Mouse (Mus musculus) intestine, embryonic 15.5 days (tissue): ENCODE results near the gene Tenm4. TPM values are rescaled to one million over a fixed set of nuclear protein-coding genes. Genes with fewer than 3 reads are reported as not detected.
A peak's percentile ranks its signal among the peaks of the same experiment; 100 is the strongest.

ENCODE experiments used
- ATAC-seq: fragments of 200-750 bp; cut with Nextera tagmentation; 2 replicates; pipeline ENCODE4 v1.8.0; 2017; ENCODE audit warnings: moderate TSS enrichment, moderate library complexity
- H3K27ac ChIP-seq: fragments of 300-500 bp; sonication (generic); 2 replicates; pipeline ENCODE4 v1.5.1; 2015; ENCODE audit warnings: mild to moderate bottlenecking, inconsistent platforms
- H3K27me3 ChIP-seq: fragments of 300-500 bp; sonication (generic); replicated peaks from 2 replicates; pipeline ENCODE4 v1.6.1; 2015; ENCODE audit warnings: inconsistent platforms
- H3K36me3 ChIP-seq: fragments of 300-500 bp; sonication (generic); 2 replicates; pipeline ENCODE4 v1.6.1; 2015; ENCODE audit warnings: inconsistent platforms
- H3K4me1 ChIP-seq: fragments of 300-500 bp; sonication (generic); replicated peaks from 2 replicates; pipeline ENCODE4 v1.6.1; 2015; ENCODE audit warnings: inconsistent platforms
- H3K4me2 ChIP-seq: fragments of 300-500 bp; sonication (generic); replicated peaks from 2 replicates; pipeline ENCODE4 v1.6.1; 2015; ENCODE audit warnings: mild to moderate bottlenecking, inconsistent platforms
- H3K4me3 ChIP-seq: fragments of 300-500 bp; sonication (generic); replicated peaks from 2 replicates; pipeline ENCODE4 v1.5.1; 2015; ENCODE audit warnings: inconsistent platforms
- H3K9ac ChIP-seq: fragments of 300-500 bp; sonication (generic); 2 replicates; pipeline ENCODE4 v1.6.1; 2015; ENCODE audit warnings: inconsistent platforms
- H3K9me3 ChIP-seq: fragments of 300-500 bp; sonication (generic); 2 replicates; pipeline ENCODE4 v1.6.1; 2016; ENCODE audit warnings: inconsistent platforms
- WGBS: fragments of 180-500 bp; shearing (Covaris S2); methylation state at CpG from one replicate; pipeline ENCODE4 v1.1.7; 2015; 5-methylcytosine and 5-hydroxymethylcytosine counted together
- polyA plus RNA-seq: library from polyadenylated mRNA; unstranded; fragments of >200 nt; fragmentation: Nextera tagmentation; extraction: Ambion mirVana; gene quantifications from 2 replicates; pipeline ENCODE4 v1.2.1, GENCODE M21; 2015

Tenm4 gene
- polyA plus RNA-seq, 1 experiment from 2014 or later: 22.0 TPM

DNA sequence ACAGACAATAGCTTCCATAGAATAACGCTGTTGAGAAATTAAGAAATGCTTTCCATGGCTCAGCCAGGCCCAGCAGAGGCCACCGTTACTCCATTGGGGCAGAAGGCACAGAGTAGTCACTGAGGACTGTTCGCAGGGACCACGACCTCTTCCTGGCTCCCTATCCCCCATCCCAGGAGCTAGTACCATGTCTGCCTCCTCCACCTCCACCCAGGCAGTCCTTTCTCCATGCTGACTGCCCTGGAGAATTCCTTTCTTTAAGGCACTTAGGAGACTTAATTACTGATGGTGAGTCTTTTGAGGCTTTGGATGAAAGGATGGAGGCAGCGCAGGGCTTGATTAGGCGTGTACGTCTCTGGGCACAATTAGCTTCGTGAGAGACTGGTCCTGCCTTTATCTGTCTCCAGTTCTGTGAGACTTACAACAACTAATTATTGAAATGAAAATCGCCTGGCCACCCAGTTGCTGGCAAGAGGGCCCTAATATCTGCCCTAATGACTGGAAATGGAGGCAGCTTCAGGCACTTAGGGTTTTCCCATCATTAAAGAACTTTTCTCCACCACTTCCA, 365.4 kb downstream of the Tenm4 start:
- Histone ChIP-seq H3K4me3 (no peak overlapping the region), H3K27ac (0 out of 2 replicates have a peak overlapping the region, but pooled peaks have one; percentile 13), H3K36me3 (no peaks in the 10 kb centered on the region), H3K27me3 (no peaks in the 10 kb centered on the region), H3K4me1 (peaks cover 7% of the 10 kb centered on the region; the same call in 1 of the 2 replicates), H3K9me3 (no peaks in the 10 kb centered on the region), H3K9ac (no peak overlapping the region), H3K4me2 (no peak overlapping the region)
- WGBS: 78% methylated on average over 9 of the region's 9 CpGs
- ATAC-seq: no peak

DNA sequence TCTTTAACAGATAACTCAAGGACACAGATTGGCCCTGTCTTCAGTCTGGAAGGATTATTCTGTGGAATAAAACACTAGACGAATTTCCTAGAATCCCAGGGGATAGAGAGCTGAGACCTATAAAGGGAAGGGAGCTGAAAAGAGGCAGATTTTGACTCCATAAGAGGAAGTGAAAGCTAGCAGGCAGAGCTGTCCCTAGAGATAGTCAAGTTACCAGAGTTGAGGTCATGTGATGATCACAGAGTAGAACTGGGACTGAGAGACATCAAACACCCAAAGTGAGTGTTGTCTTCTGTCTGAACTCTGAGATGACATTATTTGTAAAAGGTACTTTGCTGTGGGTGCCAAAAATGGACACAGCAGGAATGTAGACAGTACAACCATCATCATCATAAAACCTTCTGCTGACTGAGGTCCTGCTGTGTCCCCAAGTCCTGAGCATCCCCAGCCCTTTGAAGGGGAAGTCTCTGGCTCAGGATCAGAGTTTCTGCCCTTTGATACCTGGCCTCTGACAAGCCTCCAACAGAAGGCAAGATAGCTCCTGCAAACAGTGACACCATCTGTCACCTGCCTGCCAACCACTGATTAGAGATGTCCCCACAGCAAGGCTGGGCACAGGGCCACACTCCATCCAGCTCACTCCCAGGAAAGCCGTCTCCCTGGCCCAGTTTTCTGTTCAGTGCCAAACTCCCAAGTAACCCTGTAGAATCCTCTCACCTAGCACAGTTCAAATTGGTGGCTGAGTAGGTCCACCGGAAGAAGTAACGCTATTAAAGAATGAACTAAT, 368.4 kb downstream of the Tenm4 start:
- H3K27me3 ChIP-seq: no peaks in the 10 kb centered on the region
- no peak overlapping the region for H3K4me2 ChIP-seq
- no peak for ATAC-seq
- H3K4me1 ChIP-seq: peaks cover 7% of the 10 kb centered on the region; the same call in 1 of the 2 replicates
- H3K9ac ChIP-seq: no peak overlapping the region
- 80% methylated on average over 4 of the region's 4 CpGs for WGBS
- H3K9me3 ChIP-seq: no peaks in the 10 kb centered on the region
- no peak overlapping the region for H3K27ac ChIP-seq
- no peak overlapping the region for H3K4me3 ChIP-seq
- H3K36me3 ChIP-seq: no peaks in the 10 kb centered on the region

DNA sequence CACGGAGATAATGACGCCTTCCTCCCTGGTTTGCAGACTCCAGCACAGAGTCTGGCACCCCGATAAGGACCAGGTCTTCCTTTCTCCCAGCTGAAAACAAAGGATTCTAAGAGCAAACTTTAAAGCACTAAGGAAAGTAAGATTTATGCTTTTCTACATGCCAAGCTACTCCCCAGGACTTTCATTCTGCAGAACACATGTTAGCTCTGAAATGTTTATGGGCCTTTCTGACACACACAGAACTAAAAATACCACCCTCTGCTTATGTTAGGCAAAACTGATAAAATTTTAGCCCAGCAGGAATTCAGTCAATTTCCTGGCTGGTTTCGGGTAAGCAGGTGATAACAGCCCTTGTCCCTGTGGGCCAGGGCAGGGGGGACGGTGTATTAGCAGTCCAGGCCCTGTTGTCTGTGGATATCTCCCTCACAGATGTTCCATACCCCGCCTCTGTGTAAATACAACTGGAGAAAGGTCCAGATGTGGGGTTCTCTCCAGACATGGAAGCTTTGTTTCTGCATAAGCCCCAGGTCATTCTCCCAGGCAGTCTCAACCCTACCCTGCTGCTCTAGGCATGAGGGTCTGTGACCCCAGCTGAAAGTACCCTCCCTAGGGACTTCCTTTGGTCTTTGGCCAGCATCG, 369.5 kb downstream of the Tenm4 start:
- Histone ChIP-seq H3K4me3 (no peak overlapping the region), H3K4me1 (peaks cover 7% of the 10 kb centered on the region; the same call in 1 of the 2 replicates), H3K27me3 (no peaks in the 10 kb centered on the region), H3K9ac (no peak overlapping the region), H3K9me3 (no peaks in the 10 kb centered on the region), H3K27ac (peak overlapping the region; percentile 29; the same call in 1 of the 2 replicates), H3K4me2 (no peak overlapping the region), H3K36me3 (no peaks in the 10 kb centered on the region)
- 32% methylated on average over 7 of the region's 7 CpGs for WGBS
- ATAC-seq: 0 out of 2 replicates have a peak, but pooled peaks have one; percentile 15

DNA sequence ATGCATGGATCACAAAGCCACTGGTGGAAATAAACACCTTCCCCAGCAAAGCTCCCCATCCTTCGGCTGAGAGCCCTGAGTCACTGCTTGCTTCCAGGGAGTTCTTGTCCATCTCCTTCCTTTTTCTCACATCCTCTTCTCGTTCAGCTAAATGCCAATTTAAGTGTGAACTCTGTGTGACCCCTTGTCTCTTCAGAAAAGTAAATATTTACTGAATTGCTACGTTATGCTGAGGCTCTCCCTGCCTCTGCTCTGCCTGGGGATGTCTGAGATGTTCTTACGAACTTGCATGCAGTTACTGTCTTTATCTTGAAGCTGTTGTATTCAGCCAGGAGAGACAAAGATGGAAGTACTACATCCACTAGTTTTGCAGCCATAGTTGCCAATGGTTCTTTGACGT, 374.9 kb downstream of the Tenm4 start:
- Histone ChIP-seq H3K4me2 (no peak overlapping the region), H3K9me3 (no peaks in the 10 kb centered on the region), H3K27ac (0 out of 2 replicates have a peak overlapping the region, but pooled peaks have one; percentile 23), H3K4me1 (peaks cover 9% of the 10 kb centered on the region), H3K4me3 (no peak overlapping the region), H3K36me3 (no peaks in the 10 kb centered on the region), H3K9ac (no peak overlapping the region), H3K27me3 (no peaks in the 10 kb centered on the region)
- WGBS: 13% methylated on average over 5 of the region's 5 CpGs
- ATAC-seq: peak; percentile 63

GRCm38 (mm10) chr7:96551809-96552208, 380.8 kb downstream of the Tenm4 start:
- no peaks in the 10 kb centered on the region for H3K9me3 ChIP-seq
- WGBS: 64% methylated on average over 4 of the region's 4 CpGs
- no peak overlapping the region for H3K4me3 ChIP-seq
- no peaks in the 10 kb centered on the region for H3K36me3 ChIP-seq
- H3K4me2 ChIP-seq: no peak overlapping the region
- no peak for ATAC-seq
- H3K4me1 ChIP-seq: peaks cover 6% of the 10 kb centered on the region; the same call in 1 of the 2 replicates
- no peaks in the 10 kb centered on the region for H3K27me3 ChIP-seq
- no peak overlapping the region for H3K27ac ChIP-seq
- H3K9ac ChIP-seq: no peak overlapping the region

GRCm38 (mm10) chr7:96552292-96552860, 381.3 kb downstream of the Tenm4 start:
- Histone ChIP-seq H3K27me3 (no peaks in the 10 kb centered on the region), H3K27ac (0 out of 2 replicates have a peak overlapping the region, but pooled peaks have one; percentile 13), H3K4me2 (no peak overlapping the region), H3K4me1 (peaks cover 6% of the 10 kb centered on the region; the same call in 1 of the 2 replicates), H3K36me3 (no peaks in the 10 kb centered on the region), H3K9me3 (no peaks in the 10 kb centered on the region), H3K4me3 (no peak overlapping the region), H3K9ac (no peak overlapping the region)
- no peak for ATAC-seq
- WGBS: 60% methylated on average over 7 of the region's 7 CpGs

GRCm38 (mm10) chr7:96554277-96554690, 383.2 kb downstream of the Tenm4 start:
- Histone ChIP-seq H3K4me3 (no peak overlapping the region), H3K4me1 (peaks cover 6% of the 10 kb centered on the region; the same call in 1 of the 2 replicates), H3K27me3 (no peaks in the 10 kb centered on the region), H3K9me3 (no peaks in the 10 kb centered on the region), H3K36me3 (no peaks in the 10 kb centered on the region), H3K27ac (no peak overlapping the region), H3K4me2 (no peak overlapping the region), H3K9ac (no peak overlapping the region)
- WGBS: 57% methylated on average over 6 of the region's 6 CpGs
- 0 out of 2 replicates have a peak, but pooled peaks have one; percentile 24 for ATAC-seq

- no peaks in the 10 kb centered on the region for H3K27me3 ChIP-seq
- no peak for ATAC-seq
- H3K4me3 ChIP-seq: no peak overlapping the region
- H3K27ac ChIP-seq: no peak overlapping the region
- no peak overlapping the region for H3K9ac ChIP-seq
- H3K36me3 ChIP-seq: no peaks in the 10 kb centered on the region
- no peak overlapping the region for H3K4me2 ChIP-seq
- no peaks in the 10 kb centered on the region for H3K9me3 ChIP-seq
- peaks cover 6% of the 10 kb centered on the region; the same call in 1 of the 2 replicates for H3K4me1 ChIP-seq
- 33% methylated on average over 5 of the region's 5 CpGs for WGBS
These were observed 384.2 kb downstream of the Tenm4 start for GRCm38 (mm10) chr7:96555294-96555693.

GRCm38 (mm10) chr7:96556756-96557155, 385.7 kb downstream of the Tenm4 start:
- ATAC-seq: no peak

GRCm38 (mm10) chr7:96562890-96563289, 391.8 kb downstream of the Tenm4 start:
- Histone ChIP-seq H3K36me3 (no peaks in the 10 kb centered on the region), H3K9me3 (no peaks in the 10 kb centered on the region), H3K4me2 (no peak overlapping the region), H3K27me3 (no peaks in the 10 kb centered on the region), H3K4me1 (peaks cover 10% of the 10 kb centered on the region; the same call in 1 of the 2 replicates), H3K4me3 (no peak overlapping the region), H3K27ac (no peak overlapping the region), H3K9ac (no peak overlapping the region)
- 43% methylated on average over 3 of the region's 3 CpGs for WGBS
- no peak for ATAC-seq

More at GRCm38 (mm10) chr7:96556756-96557155, 385.7 kb downstream of the Tenm4 start:
- Histone ChIP-seq H3K36me3 (no peaks in the 10 kb centered on the region), H3K9me3 (no peaks in the 10 kb centered on the region), H3K27ac (no peak overlapping the region), H3K4me2 (no peak overlapping the region), H3K27me3 (no peaks in the 10 kb centered on the region), H3K9ac (no peak overlapping the region), H3K4me1 (peaks cover 6% of the 10 kb centered on the region; the same call in 1 of the 2 replicates), H3K4me3 (no peak overlapping the region)
- 37% methylated on average over 5 of the region's 5 CpGs for WGBS

DNA sequence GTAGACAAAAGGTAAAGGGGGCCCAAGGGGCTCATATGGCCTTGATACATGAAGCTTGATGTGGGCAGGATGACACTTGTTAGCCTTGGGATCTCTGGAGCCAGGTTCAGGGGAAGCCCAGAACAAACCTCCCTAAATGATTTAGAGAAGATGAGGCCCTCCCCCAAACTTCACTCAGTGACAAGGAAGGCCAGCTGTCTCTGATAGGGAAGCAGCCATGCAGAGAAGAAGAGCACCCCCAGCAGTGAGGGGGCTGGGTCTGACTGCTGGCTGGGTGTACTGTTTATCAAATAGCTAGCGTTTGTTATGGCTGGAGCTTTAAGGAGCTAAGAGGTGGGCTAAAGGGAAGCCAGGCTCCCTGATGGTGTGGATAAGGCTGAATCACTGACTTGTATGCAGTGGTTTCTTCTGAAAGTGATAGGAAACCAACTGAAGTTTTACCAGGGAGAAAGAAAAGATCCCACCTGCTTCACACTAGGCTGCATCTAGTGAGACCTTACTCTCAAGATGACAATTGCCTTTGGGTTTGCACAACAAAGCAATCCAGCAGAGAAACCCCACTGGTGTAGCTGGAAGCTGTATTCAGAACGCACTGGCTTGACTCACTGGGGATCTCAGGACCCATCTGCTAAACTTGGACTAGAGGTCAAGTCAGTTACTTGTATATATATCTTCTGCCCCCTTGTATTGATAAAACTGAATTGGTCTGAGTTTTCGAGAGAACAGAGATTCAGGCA, 392.5 kb downstream of the Tenm4 start:
- Histone ChIP-seq H3K4me3 (no peak overlapping the region), H3K4me2 (no peak overlapping the region), H3K9ac (no peak overlapping the region), H3K36me3 (no peaks in the 10 kb centered on the region), H3K27me3 (no peaks in the 10 kb centered on the region), H3K4me1 (peaks cover 10% of the 10 kb centered on the region; the same call in 1 of the 2 replicates), H3K27ac (no peak overlapping the region), H3K9me3 (no peaks in the 10 kb centered on the region)
- ATAC-seq: peak; percentile 59; the same call in 1 of the 2 replicates
- 53% methylated on average over 3 of the region's 3 CpGs for WGBS
